Mouse (Mus musculus) 3134 (cell line): ENCODE data around the gene Noct.
A peak's percentile ranks its signal among the peaks of the same experiment; 100 is the strongest.
"Not testable (repeated sequence)": the region's sequence is repeated elsewhere in the genome, so short reads cannot be mapped to it uniquely, and the experiment has no call there.

Source experiments
- DNase-seq: peaks from one replicate; pipeline ENCODE4 v3.0.0-alpha.2; 2011; ENCODE audit warnings: low spot score; ENCODE audit not compliant: insufficient read length; ENCODE audit errors: extremely low read depth

Noct gene

DNA sequence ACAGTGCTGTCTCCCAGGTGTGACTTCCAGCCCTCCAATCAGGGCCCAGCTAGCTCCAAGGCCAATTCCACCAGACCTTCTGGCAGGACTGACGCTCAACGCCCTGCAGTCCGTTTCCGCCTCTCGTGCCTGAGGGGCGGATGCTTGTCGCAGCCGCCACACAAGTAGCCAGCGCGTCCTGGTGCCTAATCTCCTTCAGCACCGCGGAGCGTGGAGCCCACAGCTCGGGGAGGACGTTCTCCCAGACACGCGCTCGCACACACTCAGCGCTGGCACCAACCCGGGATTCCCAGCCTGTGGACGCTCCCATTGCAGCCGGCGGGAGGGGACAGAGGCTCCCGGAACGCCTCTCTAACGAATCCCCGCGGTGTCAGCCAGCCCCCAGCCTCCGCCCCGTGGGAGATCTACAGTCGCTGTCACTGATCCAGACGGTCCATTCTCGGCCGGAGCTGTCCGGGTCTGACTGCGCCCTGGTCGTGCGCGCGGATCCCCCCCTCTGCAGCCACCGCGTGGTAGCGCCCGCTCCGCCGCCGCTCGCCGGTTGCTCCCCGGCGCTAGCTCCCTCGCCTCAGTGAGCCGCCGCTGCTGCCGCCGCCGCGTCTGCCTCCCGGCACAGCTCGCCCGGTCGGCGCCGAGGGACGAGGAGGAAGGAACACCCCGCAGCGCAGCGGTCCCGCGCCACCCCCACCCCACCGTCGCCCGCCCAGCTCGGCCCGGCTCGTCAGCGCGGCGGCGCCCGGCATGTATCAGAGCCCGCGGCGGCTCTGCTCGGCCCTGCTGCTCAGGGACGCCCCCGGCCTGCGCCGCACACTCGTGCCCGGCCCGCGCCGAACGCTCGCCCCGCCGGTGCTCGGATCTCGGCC, at the start of gene Noct:
Gene Noct, plus strand, starts transcription at position 85 of the 863 bp plus-strand sequence.
- peak; percentile 92 for DNase-seq

DNA sequence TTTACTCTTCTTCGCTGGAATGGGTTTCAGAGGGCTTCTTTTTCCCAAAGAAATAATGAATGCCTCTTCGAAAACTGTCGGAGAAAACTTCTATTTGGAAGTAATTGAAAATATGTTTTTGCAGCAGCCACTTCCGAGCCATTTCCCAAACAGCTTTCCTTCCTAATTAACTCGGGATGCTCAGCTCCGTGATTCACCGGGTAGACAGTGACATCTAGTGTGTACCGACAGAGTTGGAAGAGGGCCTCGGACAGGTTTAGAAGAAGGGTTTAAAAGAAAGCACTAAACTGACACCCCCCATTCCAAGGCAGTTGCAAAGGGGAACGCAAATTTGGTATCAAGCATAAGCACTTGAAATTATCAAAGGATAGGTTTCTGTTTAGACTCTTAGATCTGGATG, 46.1 kb upstream of the Noct start:
- DNase-seq: no peak

DNA sequence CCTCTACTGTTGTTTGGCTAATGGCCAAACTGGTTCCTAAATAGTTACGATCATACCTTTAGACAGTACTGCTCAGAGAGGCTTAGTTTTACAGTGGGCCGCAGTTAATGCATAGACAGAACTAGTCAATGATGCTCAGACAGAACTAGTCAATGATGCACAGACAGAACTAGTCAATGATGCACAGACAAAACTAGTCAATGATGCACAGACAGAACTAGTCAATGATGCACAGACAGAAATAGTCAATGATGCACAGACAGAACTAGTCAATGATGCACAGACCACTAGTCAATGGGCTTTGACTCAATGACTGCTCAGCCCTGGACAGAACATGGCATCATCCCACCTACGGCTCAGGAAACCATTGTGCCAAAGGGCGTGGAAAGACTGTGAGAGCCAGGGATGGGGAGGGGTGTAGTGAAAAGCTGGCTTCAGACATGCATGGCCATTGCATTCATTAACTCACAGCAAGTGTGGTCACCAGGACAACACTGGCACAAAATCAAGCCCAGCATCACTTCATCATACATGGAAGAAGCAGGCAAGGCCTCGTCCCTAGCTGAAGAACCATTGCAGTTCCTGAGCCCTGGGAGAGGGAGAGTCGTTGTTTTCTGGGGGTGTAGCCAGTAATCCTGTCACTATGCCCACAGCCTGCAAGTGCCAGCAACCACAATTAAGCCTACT, 44.6 kb upstream of the Noct start:
- no peak for DNase-seq

DNA sequence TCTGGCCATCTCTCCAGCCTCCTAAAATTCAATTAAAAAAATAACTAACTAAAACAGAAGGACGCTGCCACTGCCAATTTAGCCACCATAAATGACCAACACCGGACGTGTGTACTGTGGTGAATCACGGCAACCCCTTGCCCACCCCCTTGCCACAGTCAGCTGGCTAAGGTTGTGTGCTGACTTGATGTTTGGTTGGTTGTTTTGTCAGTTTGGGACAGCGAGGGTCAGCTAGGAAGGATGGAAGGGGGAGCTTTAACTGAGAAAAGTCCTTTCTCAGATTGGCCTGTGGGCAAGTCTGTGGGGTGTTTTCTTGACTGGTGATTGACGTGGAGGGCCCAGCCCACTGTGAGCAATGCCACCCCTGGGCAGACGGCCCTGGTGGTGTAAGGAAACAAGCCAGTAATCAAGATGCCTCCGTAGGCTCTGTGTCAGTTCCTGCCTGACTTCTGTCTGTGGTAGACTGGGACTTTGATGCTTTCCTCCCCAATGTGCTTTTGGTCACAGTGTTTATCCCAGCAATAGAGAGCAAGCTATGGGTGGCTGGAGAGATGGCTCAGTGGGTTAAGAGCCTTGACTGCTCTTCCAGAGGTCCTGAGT, 43.8 kb upstream of the Noct start:
- peak; percentile 57 for DNase-seq

DNA sequence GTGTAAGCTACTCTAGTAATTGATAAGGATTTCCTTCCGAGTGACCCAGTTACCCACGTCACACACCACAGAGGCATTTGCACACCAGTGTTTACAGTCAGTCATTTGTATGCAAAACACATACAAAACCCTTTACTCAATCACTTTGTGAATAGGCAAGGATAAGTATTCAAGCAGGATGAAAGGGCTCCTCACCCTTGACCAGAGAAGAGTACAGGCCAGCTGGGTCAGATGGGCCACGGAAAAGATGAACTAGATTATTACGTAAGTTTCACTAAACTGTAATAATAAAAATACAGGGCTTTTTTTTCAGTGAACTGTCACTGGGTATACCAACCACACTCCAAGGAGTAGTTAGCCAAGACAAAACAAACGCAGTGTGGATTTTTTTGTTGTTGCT, 41.8 kb upstream of the Noct start:
- no peak for DNase-seq

GRCm38 (mm10) chr3:51183508-51183907, 40.7 kb upstream of the Noct start:
- not testable (repeated sequence) for DNase-seq

DNA sequence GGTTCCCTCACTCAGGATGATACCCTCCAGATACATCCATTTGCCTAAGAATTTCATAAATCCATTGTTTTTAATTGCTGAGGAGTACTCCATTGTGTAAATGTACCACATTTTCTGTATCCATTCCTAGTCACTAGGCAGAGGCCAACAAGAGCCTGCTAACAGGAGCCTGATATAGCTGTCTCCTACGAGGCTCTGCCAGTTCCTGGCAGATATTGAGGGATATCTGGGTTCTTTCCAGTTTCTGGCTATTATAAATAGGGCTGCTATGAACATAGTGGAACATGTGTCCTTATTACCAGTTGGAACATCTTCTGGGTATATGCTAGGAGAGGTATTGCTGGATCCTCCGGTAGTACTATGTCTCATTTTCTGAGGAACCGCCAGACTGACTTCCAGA, 40.3 kb upstream of the Noct start:
- DNase-seq: not testable (repeated sequence)

- DNase-seq: no peak
Measured at GRCm38 (mm10) chr3:51184715-51185114, 39.5 kb upstream of the Noct start.

GRCm38 (mm10) chr3:51185406-51185805, 38.8 kb upstream of the Noct start:
- DNase-seq: no peak

DNA sequence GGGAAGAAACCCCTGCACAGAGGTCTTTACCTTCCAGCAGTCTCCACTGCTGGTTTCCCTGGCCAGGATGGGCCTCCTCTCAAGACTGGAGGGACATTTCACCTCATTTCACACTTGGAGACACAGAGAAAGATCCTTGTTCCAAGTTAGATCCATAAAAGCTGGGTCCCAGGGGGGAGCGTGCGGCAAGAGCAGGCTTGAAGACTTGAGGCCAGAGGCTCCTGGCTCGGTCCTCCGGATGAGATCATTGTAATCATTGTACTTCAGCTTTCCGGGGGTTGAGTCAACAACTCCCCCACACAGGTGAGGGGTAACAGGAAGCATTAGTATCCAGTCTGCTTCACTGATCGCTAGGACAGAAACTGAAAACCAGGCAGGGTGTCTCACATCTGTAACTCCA, 30.2 kb upstream of the Noct start:
- DNase-seq: no peak

DNA sequence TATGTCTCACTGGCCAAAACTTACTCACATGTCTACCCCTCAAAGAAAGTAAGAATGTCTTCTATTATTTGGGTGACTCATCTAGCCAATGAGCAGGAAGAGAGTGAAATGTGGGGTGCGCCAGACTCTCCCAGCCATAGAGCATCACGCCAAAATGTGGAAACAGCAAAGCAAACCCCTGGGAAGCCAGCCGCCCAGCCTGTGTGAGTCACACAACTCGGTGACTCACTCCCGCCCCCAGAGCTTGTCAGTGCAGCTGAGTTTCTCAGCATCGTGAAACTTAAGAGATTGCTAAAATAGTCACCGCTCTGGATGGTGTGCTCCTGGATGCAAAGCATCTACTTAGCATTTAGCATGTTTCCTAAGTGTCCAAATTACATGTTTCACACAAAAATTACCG, 28.9 kb upstream of the Noct start:
- peak; percentile 83 for DNase-seq

DNA sequence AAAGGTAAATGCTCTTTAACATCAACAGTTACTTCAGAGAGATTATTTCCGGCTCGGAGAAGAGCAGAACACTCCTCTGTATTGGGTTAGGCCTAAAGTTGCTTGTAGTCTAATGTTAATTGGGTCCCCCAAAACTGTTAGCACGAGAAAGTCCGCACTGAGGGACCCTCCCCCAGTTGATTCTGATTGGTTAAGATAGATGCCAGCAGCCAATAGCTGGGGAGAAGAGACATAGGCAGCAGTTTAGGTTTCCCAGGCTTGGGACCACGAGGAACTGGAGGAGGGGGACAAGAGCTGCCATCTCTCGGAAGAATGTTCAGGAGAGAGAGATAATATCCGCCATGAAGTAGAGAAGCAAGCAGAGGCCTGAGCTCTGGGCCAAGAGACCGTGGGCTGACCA, 28.5 kb upstream of the Noct start:
- no peak for DNase-seq

DNA sequence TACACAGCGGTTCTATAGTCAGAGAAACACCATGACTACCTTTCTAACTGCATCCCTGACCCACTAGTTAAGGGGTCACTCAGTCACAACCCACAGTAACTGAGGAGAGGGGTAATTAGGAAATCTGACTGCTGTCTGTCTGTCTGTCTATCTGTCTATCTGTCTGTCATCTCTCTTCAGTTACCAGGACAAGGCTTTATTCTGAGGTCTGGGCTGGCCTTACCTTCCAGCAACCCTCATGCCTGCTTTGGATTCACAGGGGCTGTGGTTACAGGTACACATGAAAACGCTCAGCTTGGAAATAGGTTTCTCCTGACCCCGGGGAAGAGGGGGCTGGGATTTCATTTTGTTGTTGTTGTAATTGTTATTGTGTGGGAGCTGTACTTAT, 27.5 kb upstream of the Noct start:
- no peak for DNase-seq

DNA sequence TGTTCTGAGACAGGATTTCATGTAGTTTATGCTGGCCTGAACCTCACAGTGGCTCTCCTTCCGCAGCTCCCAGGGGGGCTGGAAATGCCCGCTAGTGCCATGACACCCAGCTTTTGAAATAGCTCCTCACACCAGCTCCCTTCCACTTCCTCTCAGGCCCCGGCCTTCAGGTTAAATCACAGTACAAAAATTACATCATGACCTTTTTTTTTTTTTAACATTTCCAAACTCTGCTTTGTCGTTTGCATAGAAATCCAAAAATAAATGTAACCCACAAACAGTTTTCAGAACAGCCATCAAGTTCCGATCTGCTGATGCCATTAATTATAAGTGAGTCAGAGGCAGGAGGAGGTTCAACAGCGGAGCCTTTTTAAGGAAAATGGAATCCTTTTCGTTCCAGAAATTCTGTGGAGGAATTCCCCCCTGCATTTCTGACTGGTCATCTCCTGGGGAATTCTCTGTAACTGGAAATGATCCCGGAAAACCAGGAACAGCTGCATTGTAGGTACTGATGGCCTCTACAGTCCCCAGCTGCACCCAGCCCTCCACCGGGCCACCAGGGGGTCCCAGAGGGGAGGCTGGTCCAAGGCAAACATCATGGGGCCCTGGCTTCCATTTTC, 27.0 kb upstream of the Noct start:
- DNase-seq: peak; percentile 79

- peak; percentile 48 for DNase-seq
Measured at GRCm38 (mm10) chr3:51198291-51198690, 26.0 kb upstream of the Noct start.

DNA sequence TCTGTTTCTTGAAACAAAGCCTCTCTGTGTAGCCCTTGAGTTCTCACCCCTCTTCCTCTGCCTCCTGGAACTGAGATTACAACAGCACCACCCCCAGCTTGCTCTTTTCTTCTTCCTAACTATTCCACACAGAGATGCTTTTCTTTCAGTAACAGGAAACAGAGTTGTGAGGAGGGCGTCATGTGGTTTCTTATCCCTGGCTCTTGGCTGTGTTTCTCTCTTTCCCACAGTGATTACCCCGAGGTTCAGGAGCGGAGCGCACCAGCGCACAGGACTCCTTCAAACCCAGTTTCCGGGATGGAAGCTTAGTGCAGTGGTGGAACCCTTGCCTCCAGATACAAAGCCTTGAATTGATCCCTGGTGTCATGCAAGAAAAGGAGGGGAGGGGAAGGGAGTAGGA, 25.1 kb upstream of the Noct start:
- peak; percentile 43 for DNase-seq

DNA sequence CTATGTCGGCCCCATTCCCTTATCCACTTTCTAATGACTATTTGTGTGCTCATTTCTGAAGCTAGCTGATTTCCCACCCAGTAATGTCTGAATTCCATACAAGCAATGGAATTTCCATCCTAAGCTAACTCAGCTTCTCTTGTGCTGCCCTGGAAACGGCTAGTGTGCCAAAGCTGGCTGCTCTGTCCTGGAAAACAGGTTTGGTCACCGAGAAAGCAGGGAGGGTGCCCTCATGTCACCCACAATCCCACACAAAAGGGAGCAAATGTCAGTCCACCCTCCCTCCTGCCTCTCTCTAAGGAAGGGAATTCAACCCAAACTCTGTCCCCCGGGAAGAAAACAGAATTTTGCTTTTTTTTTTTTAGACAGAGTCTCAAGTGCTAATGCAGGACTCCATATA, 23.9 kb upstream of the Noct start:
- DNase-seq: no peak

- no peak for DNase-seq
Measured at GRCm38 (mm10) chr3:51200894-51201293, 23.4 kb upstream of the Noct start.

- peak; percentile 41 for DNase-seq
Measured at GRCm38 (mm10) chr3:51201986-51202385, 22.3 kb upstream of the Noct start.

- DNase-seq: no peak
Measured at GRCm38 (mm10) chr3:51202491-51202987, 21.7 kb upstream of the Noct start.

GRCm38 (mm10) chr3:51203906-51204305, 20.3 kb upstream of the Noct start:
- no peak for DNase-seq
